Mouse (Mus musculus) frontal cortex, postnatal 14 days (tissue): ENCODE data around the gene Olfr839-ps1.

Experiments
- DNase-seq, 2 experiments: peaks; one replicate each; pipeline ENCODE4 v3.0.0; 2022; ENCODE audit warnings: low spot score in 2 of 2

Olfr839-ps1 gene

GRCm38 (mm10) chr9:19177212-19177611 is at the start of gene Olfr839-ps1:
Gene Olfr839-ps1 (minus strand): TSS chr9:19177312.
- no peak for DNase-seq

GRCm38 (mm10) chr9:19136017-19136416 is 41.1 kb downstream of the Olfr839-ps1 start, which contains the start of gene Olfr837:
Gene Olfr837 (plus strand): TSS chr9:19136317.
- DNase-seq, result no peak

GRCm38 (mm10) chr9:19120082-19120481 is 57.0 kb downstream of the Olfr839-ps1 start, which contains the start of gene Olfr836:
Gene Olfr836 (plus strand): TSS chr9:19120382.
- DNase-seq, result no peak
